Mouse (Mus musculus) layer of hippocampus, adult 11-12 months (tissue): ENCODE results near the gene Fstl4.
A peak's percentile ranks its signal among the peaks of the same experiment; 100 is the strongest.

Experiments
- DNase-seq: peaks from one replicate; pipeline ENCODE4 v3.0.0; 2022; ENCODE audit warnings: low spot score

The Fstl4 gene

GRCm38 (mm10) chr11:52773073-52773472 is 8.6 kb downstream of the Fstl4 start:
- no peak for DNase-seq

- no peak for DNase-seq
These were observed 10.9 kb downstream of the Fstl4 start for GRCm38 (mm10) chr11:52775291-52775690.

- no peak for DNase-seq
These were observed 18.0 kb downstream of the Fstl4 start for GRCm38 (mm10) chr11:52782426-52782825.

- peak; percentile 37 for DNase-seq
These were observed 29.9 kb downstream of the Fstl4 start for GRCm38 (mm10) chr11:52794331-52794730.

GRCm38 (mm10) chr11:52809542-52809941 is 45.1 kb downstream of the Fstl4 start:
- DNase-seq, result no peak

- no peak for DNase-seq
These were observed 51.6 kb downstream of the Fstl4 start for GRCm38 (mm10) chr11:52816004-52816403.

GRCm38 (mm10) chr11:52820336-52820905 is 56.0 kb downstream of the Fstl4 start:
- no peak for DNase-seq

GRCm38 (mm10) chr11:52826591-52826990 is 62.2 kb downstream of the Fstl4 start:
- no peak for DNase-seq

- DNase-seq, result no peak
These were observed 67.3 kb downstream of the Fstl4 start for GRCm38 (mm10) chr11:52831631-52832310.

- no peak for DNase-seq
These were observed 67.9 kb downstream of the Fstl4 start for GRCm38 (mm10) chr11:52832311-52832675.

GRCm38 (mm10) chr11:52848691-52849090 is 84.3 kb downstream of the Fstl4 start:
- DNase-seq, result no peak

- no peak for DNase-seq
These were observed 85.6 kb downstream of the Fstl4 start for GRCm38 (mm10) chr11:52850071-52850470.

GRCm38 (mm10) chr11:52872846-52873512 is 108.5 kb downstream of the Fstl4 start:
- no peak for DNase-seq

- DNase-seq, result no peak
These were observed 111.7 kb downstream of the Fstl4 start for GRCm38 (mm10) chr11:52875916-52876765.

- DNase-seq, result no peak
These were observed 113.2 kb downstream of the Fstl4 start for GRCm38 (mm10) chr11:52877662-52878061.

- no peak for DNase-seq
These were observed 115.5 kb downstream of the Fstl4 start for GRCm38 (mm10) chr11:52879958-52880357.

GRCm38 (mm10) chr11:52886559-52887303 is 122.3 kb downstream of the Fstl4 start:
- no peak for DNase-seq

- no peak for DNase-seq
These were observed 123.7 kb downstream of the Fstl4 start for GRCm38 (mm10) chr11:52888150-52888549.

GRCm38 (mm10) chr11:52889527-52889926 is 125.1 kb downstream of the Fstl4 start:
- DNase-seq, result peak; percentile 23

- peak; percentile 11 for DNase-seq
These were observed 125.7 kb downstream of the Fstl4 start for GRCm38 (mm10) chr11:52890156-52890555.

- no peak for DNase-seq
These were observed 139.7 kb downstream of the Fstl4 start for GRCm38 (mm10) chr11:52904101-52904500.

- DNase-seq, result no peak
These were observed 146.4 kb downstream of the Fstl4 start for GRCm38 (mm10) chr11:52910788-52911187.
